Comparison of ENCODE assay signal across 8 mouse cellular contexts in genomic region chr14:27508644-27509301, GRCm38 (mm10). TPM values are rescaled to one million over a fixed set of nuclear protein-coding genes. Genes with fewer than 3 reads are reported as not detected.
A peak's percentile ranks its signal among the peaks of the same experiment; 100 is the strongest.
DNase-seq lines count a peak whose midpoint lies in the region; ATAC-seq lines count a peak whose summit lies in the region.

No protein-coding gene starts in this region.

- peak overlapping the region; percentile 58 for H3K4me2 ChIP-seq in kidney, embryonic 15.5 days
- H3K4me2 ChIP-seq in heart, embryonic 14.5 days (ENCODE audit: low read length): peak overlapping the region; percentile 68
- H3K4me2 ChIP-seq in liver, embryonic 15.5 days: peak overlapping the region; percentile 83

- peak overlapping the region; percentile 66; the same call in 1 of the 2 replicates for H3K27ac ChIP-seq in kidney, embryonic 15.5 days
- peak overlapping the region; percentile 38 to 73 for H3K27ac ChIP-seq in heart, embryonic 14.5 days (replicated peaks in 1 of 2; ENCODE audit: control insufficient read depth in 1 of 2, insufficient read depth in 1 of 2, low read depth in 2 of 2, low read length in 2 of 2)
- 0 out of 2 replicates have a peak overlapping the region, but pooled peaks have one; percentile 42 for H3K27ac ChIP-seq in liver, embryonic 15.5 days (replicated peaks)

- peaks cover 7% of the 10 kb centered on the region; the same call in 1 of the 2 replicates for H3K36me3 ChIP-seq in kidney, embryonic 15.5 days
- H3K36me3 ChIP-seq in heart, embryonic 14.5 days (ENCODE audit: control insufficient read depth, insufficient read depth, low read length): peaks cover 14% of the 10 kb centered on the region
- H3K36me3 ChIP-seq in liver, embryonic 15.5 days (replicated peaks): no peaks in the 10 kb centered on the region

- no peak for DNase-seq in kidney, postnatal 10 days
- no peak for DNase-seq in retina, postnatal 1 day
- DNase-seq in adrenal gland, postnatal 10 days: no peak
- no peak for DNase-seq in adrenal gland, adult (ENCODE audit: inconsistent age in 2 of 2, low spot score in 1 of 2)

- peak; percentile 72 for ATAC-seq in kidney, embryonic 15.5 days (replicated peaks; ENCODE audit: low FRiP score)
- ATAC-seq in activated CD4-positive, CD25-positive, alpha-beta regulatory T cell, adult 4 months: peak; percentile 1
- ATAC-seq in heart, embryonic 14.5 days (ENCODE audit: insufficient number of reproducible peaks, insufficient read depth, low FRiP score, low read depth): peak; percentile 18; the same call in 1 of the 2 replicates
- peak; percentile 57 for ATAC-seq in liver, embryonic 15.5 days (ENCODE audit: insufficient read depth)

- no peaks in the 10 kb centered on the region for H3K27me3 ChIP-seq in kidney, embryonic 15.5 days
- H3K27me3 ChIP-seq in heart, embryonic 14.5 days (ENCODE audit: control insufficient read depth, insufficient read depth, low read length): no peaks in the 10 kb centered on the region
- H3K27me3 ChIP-seq in liver, embryonic 15.5 days: no peaks in the 10 kb centered on the region

- peak overlapping the region; percentile 66 for H3K4me3 ChIP-seq in kidney, embryonic 15.5 days (replicated peaks)
- H3K4me3 ChIP-seq in heart, embryonic 14.5 days (ENCODE audit: control insufficient read depth in 1 of 2, insufficient read depth in 1 of 2, low read depth in 1 of 2, low read length in 2 of 2): peak overlapping the region; percentile 64 to 82
- peak overlapping the region; percentile 83 for H3K4me3 ChIP-seq in liver, embryonic 15.5 days (replicated peaks)

- 30% methylated on average over 15 of the region's 15 CpGs for WGBS in kidney, embryonic 15.5 days
- WGBS in heart, embryonic 14.5 days: 16% methylated on average over 15 of the region's 15 CpGs
- 34% methylated on average over 15 of the region's 15 CpGs for WGBS in liver, embryonic 15.5 days (ENCODE audit: insufficient replicate concordance)

- peaks cover 11% of the 10 kb centered on the region; the same call in 1 of the 2 replicates for H3K4me1 ChIP-seq in kidney, embryonic 15.5 days
- H3K4me1 ChIP-seq in heart, embryonic 14.5 days (ENCODE audit: control insufficient read depth in 2 of 2, insufficient read depth in 2 of 2, low read length in 2 of 2): peaks cover 0 to 4% of the 10 kb centered on the region in 2 experiments; a peak in 1 of 4 replicates
- peaks cover 17% of the 10 kb centered on the region for H3K4me1 ChIP-seq in liver, embryonic 15.5 days (replicated peaks)

- H3K9ac ChIP-seq in kidney, embryonic 15.5 days: peak overlapping the region; percentile 65
- peak overlapping the region; percentile 75 for H3K9ac ChIP-seq in heart, embryonic 14.5 days (ENCODE audit: low read length)
- H3K9ac ChIP-seq in liver, embryonic 15.5 days: peak overlapping the region; percentile 74

- no peaks in the 10 kb centered on the region for H3K9me3 ChIP-seq in kidney, embryonic 15.5 days (replicated peaks)
- H3K9me3 ChIP-seq in heart, embryonic 14.5 days (ENCODE audit: control insufficient read depth, low read length): no peaks in the 10 kb centered on the region
- no peaks in the 10 kb centered on the region for H3K9me3 ChIP-seq in liver, embryonic 15.5 days (replicated peaks)

RNA-seq across cellular contexts. Expression of gene Ccdc66, which starts 0.5 kb away (rescaled TPM):
- polyA plus RNA-seq in kidney, embryonic 15.5 days (2015; fragmentation: Nextera tagmentation; extraction: Ambion mirVana): 10.1 and 11.7 TPM in 2 replicates
- polyA plus RNA-seq in activated CD4-positive, CD25-positive, alpha-beta regulatory T cell, adult 4 months (2017; shearing (Covaris generic)): 10 to 100 TPM in 1 of 2 experiments, 1 to 10 TPM in 1; 8.6 to 18.6 TPM
- polyA plus RNA-seq in heart, embryonic 14.5 days (2014; fragmentation: Nextera tagmentation; extraction: Ambion mirVana): 7.8 and 8.0 TPM in 2 replicates
- polyA plus RNA-seq in liver, embryonic 15.5 days (2015; fragmentation: Nextera tagmentation; extraction: Ambion mirVana): 1.8 and 3.1 TPM in 2 replicates
- 1 to 10 TPM; 7.2 to 9.3 TPM for total RNA-seq in adrenal gland, postnatal 10 days (2021)

Comparison
In these comparisons a context has a peak if more than half of its experiments do, and no peak if none do; other contexts are left out.
1. ATAC-seq: peak in every context shown above with its lines; median percentile 72 in kidney, embryonic 15.5 days; 57 in liver, embryonic 15.5 days; 18 in heart, embryonic 14.5 days; 1 in activated CD4-positive, CD25-positive, alpha-beta regulatory T cell, adult 4 months.